Mouse (Mus musculus): ENCODE results near the gene Reps2. TPM values are rescaled to one million over a fixed set of nuclear protein-coding genes. Genes with fewer than 3 reads are reported as not detected.
A peak's percentile ranks its signal among the peaks of the same experiment; 100 is the strongest.

Gene Reps2
- polyA plus RNA-seq, 1 experiment from 2014 or later = 1.6 TPM

DNA sequence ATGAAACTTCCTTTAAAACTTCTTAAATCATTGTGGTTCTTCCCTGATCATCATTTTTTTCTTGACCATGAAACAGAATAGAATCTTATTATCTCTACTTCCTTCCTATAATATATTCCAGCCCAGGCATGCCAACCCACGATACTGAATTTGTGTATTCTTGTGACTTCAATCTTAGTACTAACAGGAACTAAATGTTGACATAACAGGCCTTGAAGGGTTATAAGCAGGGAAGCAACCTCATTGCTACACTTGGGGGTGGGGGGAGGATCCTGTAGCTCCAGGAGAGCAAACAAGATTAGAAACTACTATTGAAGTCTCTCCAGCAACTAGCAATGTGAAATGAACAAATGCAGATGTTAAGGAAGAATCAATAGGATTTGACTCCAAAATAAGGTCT is 154.8 kb downstream of the Reps2 start:
- TF ChIP-seq CTCF (IDR thresholded peaks at IDR 0.05) (no peak), EP300 (IDR thresholded peaks at IDR 0.05) (peak; percentile 55)
- WGBS = 17% methylated on average over 1 of the region's 1 CpGs
- Histone ChIP-seq H3K9ac (replicated peaks; ENCODE audit: low read depth) (no peak overlapping the region), H3K27ac (ENCODE audit: low read length) (no peak overlapping the region), H3K36me3 (ENCODE audit: insufficient read depth, low read length) (no peaks in the 10 kb centered on the region), H3K4me3 (ENCODE audit: low read depth, low read length) (no peak overlapping the region), H3K27me3 (replicated peaks; ENCODE audit: insufficient read depth, low read length) (no peaks in the 10 kb centered on the region), H3K9me3 (ENCODE audit: low read length) (no peaks in the 10 kb centered on the region), H3K4me2 (replicated peaks; ENCODE audit: low read depth, low read length) (no peak overlapping the region), H3K4me1 (ENCODE audit: insufficient read depth, low read depth, low read length) (no peaks in the 10 kb centered on the region)
- peak; percentile 18 for DNase-seq (ENCODE audit: low spot score)
- peak; percentile 26 for ATAC-seq

DNA sequence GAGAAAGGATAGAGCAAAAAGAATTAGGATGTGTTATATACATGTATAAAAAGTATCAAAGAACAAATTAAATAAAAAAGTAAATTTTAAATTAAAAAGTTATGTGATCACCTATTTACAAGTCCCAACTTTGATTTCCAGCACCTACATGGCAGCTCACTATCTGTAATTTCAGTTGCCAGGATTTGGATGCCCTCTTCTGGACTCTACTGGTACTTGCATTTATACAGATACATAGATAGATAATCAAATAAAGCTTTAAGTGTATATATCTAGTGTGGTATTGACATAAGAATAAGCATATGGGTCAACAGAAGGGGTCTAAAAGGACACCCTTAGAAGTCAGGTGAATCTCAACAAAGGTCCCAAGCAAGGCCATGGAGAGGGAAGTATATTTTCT is 155.7 kb downstream of the Reps2 start:
- Histone ChIP-seq H3K9me3 (ENCODE audit: low read length) (no peaks in the 10 kb centered on the region), H3K9ac (replicated peaks; ENCODE audit: low read depth) (no peak overlapping the region), H3K27ac (ENCODE audit: low read length) (no peak overlapping the region), H3K4me1 (ENCODE audit: insufficient read depth, low read depth, low read length) (no peaks in the 10 kb centered on the region), H3K36me3 (ENCODE audit: insufficient read depth, low read length) (no peaks in the 10 kb centered on the region), H3K4me3 (ENCODE audit: low read depth, low read length) (no peak overlapping the region), H3K4me2 (replicated peaks; ENCODE audit: low read depth, low read length) (no peak overlapping the region), H3K27me3 (replicated peaks; ENCODE audit: insufficient read depth, low read length) (no peaks in the 10 kb centered on the region)
- TF ChIP-seq EP300 (IDR thresholded peaks at IDR 0.05) (no peak), CTCF (IDR thresholded peaks at IDR 0.05) (0 out of 2 replicates have a peak, but pooled peaks have one; percentile 9)
- no peak for ATAC-seq
- DNase-seq (ENCODE audit: low spot score) = no peak

GRCm38 (mm10) chrX:162470213-162470612 is 173.2 kb downstream of the Reps2 start:
- no peak overlapping the region for H3K27ac ChIP-seq (ENCODE audit: low read length)
- no peak overlapping the region for H3K4me2 ChIP-seq (replicated peaks; ENCODE audit: low read depth, low read length)
- DNase-seq (ENCODE audit: low spot score) (no peak), ATAC-seq (no peak)
- H3K36me3 ChIP-seq (ENCODE audit: insufficient read depth, low read length) = no peaks in the 10 kb centered on the region
- no peak overlapping the region for H3K4me3 ChIP-seq (ENCODE audit: low read depth, low read length)
- H3K27me3 ChIP-seq (replicated peaks; ENCODE audit: insufficient read depth, low read length) = no peaks in the 10 kb centered on the region
- whole genome bisulfite sequencing = 65% methylated on average over 3 of the region's 3 CpGs
- no peak overlapping the region for H3K9ac ChIP-seq (replicated peaks; ENCODE audit: low read depth)
- no peaks in the 10 kb centered on the region for H3K4me1 ChIP-seq (ENCODE audit: insufficient read depth, low read depth, low read length)
- no peaks in the 10 kb centered on the region for H3K9me3 ChIP-seq (ENCODE audit: low read length)
- no peak for TF ChIP-seq EP300 (IDR thresholded peaks at IDR 0.05)
- TF ChIP-seq CTCF (IDR thresholded peaks at IDR 0.05) = no peak

DNA sequence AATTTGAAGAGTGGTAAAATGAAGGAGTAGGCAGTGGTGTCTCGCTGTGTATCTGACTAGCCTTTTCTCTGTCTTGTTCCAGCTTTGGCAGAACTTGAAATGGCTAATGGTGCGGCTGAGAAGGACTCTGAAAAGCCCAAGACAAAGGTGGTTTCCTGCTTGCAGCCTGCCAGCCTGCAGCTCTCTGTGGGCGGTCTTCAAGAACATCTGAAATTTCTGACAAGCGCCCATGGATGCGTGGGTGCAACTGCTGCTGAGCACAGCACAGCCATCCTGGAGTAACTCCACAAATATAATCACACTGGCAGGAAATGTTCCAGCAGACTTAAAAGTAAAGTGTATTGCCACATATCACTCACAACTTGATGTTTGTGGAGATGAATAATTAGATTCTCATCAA is 181.3 kb downstream of the Reps2 start:
- no peak overlapping the region for H3K4me2 ChIP-seq (replicated peaks; ENCODE audit: low read depth, low read length)
- no peak overlapping the region for H3K4me3 ChIP-seq (ENCODE audit: low read depth, low read length)
- WGBS = 73% methylated on average over 5 of the region's 5 CpGs
- no peak for DNase-seq (ENCODE audit: low spot score)
- ATAC-seq = no peak
- no peaks in the 10 kb centered on the region for H3K27me3 ChIP-seq (replicated peaks; ENCODE audit: insufficient read depth, low read length)
- no peaks in the 10 kb centered on the region for H3K4me1 ChIP-seq (ENCODE audit: insufficient read depth, low read depth, low read length)
- no peaks in the 10 kb centered on the region for H3K36me3 ChIP-seq (ENCODE audit: insufficient read depth, low read length)
- no peak for TF ChIP-seq CTCF (IDR thresholded peaks at IDR 0.05)
- no peak for TF ChIP-seq EP300 (IDR thresholded peaks at IDR 0.05)
- H3K9me3 ChIP-seq (ENCODE audit: low read length) = no peaks in the 10 kb centered on the region
- H3K9ac ChIP-seq (replicated peaks; ENCODE audit: low read depth) = no peak overlapping the region
- no peak overlapping the region for H3K27ac ChIP-seq (ENCODE audit: low read length)

DNA sequence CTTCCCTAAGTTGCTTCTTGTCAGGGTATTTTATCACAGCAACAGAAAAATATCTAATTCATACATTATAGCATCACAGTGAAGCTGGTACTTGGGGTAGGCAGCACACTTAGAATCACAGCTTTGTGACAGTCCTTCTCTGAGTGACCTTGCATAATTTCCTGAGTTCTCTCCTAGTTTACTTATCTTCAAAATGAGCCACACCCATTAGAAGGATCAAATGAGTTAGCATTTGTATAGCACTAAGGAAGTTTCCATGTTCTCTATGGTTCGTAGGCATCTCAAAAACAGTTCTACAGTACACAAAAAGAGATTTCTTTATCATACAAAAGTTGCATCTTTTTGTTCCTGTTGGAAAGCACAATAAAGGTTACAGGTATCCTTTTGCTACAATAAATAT is 187.0 kb downstream of the Reps2 start:
- 48% methylated on average over 1 of the region's 1 CpGs for WGBS
- Histone ChIP-seq H3K9me3 (ENCODE audit: low read length) (no peaks in the 10 kb centered on the region), H3K9ac (replicated peaks; ENCODE audit: low read depth) (no peak overlapping the region), H3K4me3 (ENCODE audit: low read depth, low read length) (no peak overlapping the region), H3K4me2 (replicated peaks; ENCODE audit: low read depth, low read length) (no peak overlapping the region), H3K4me1 (ENCODE audit: insufficient read depth, low read depth, low read length) (no peaks in the 10 kb centered on the region), H3K36me3 (ENCODE audit: insufficient read depth, low read length) (no peaks in the 10 kb centered on the region), H3K27me3 (replicated peaks; ENCODE audit: insufficient read depth, low read length) (no peaks in the 10 kb centered on the region), H3K27ac (ENCODE audit: low read length) (no peak overlapping the region)
- no peak for TF ChIP-seq CTCF (IDR thresholded peaks at IDR 0.05)
- TF ChIP-seq EP300 (IDR thresholded peaks at IDR 0.05) = no peak
- ATAC-seq (no peak), DNase-seq (ENCODE audit: low spot score) (no peak)

- Histone ChIP-seq H3K9ac (replicated peaks; ENCODE audit: low read depth) (no peak overlapping the region), H3K27ac (ENCODE audit: low read length) (no peak overlapping the region), H3K27me3 (replicated peaks; ENCODE audit: insufficient read depth, low read length) (no peaks in the 10 kb centered on the region), H3K9me3 (ENCODE audit: low read length) (no peaks in the 10 kb centered on the region), H3K4me3 (ENCODE audit: low read depth, low read length) (no peak overlapping the region), H3K36me3 (ENCODE audit: insufficient read depth, low read length) (no peaks in the 10 kb centered on the region), H3K4me1 (ENCODE audit: insufficient read depth, low read depth, low read length) (no peaks in the 10 kb centered on the region), H3K4me2 (replicated peaks; ENCODE audit: low read depth, low read length) (no peak overlapping the region)
- TF ChIP-seq CTCF (IDR thresholded peaks at IDR 0.05) (no peak), EP300 (IDR thresholded peaks at IDR 0.05) (no peak)
- no peak for DNase-seq (ENCODE audit: low spot score)
- no peak for ATAC-seq
- WGBS = 77% methylated on average over 1 of the region's 1 CpGs
Observed at GRCm38 (mm10) chrX:162455364-162455763, 188.1 kb downstream of the Reps2 start.

GRCm38 (mm10) chrX:162453821-162454402 is 189.5 kb downstream of the Reps2 start:
- Histone ChIP-seq H3K36me3 (ENCODE audit: insufficient read depth, low read length) (no peaks in the 10 kb centered on the region), H3K27ac (ENCODE audit: low read length) (no peak overlapping the region), H3K9ac (replicated peaks; ENCODE audit: low read depth) (no peak overlapping the region), H3K4me3 (ENCODE audit: low read depth, low read length) (no peak overlapping the region), H3K9me3 (ENCODE audit: low read length) (no peaks in the 10 kb centered on the region), H3K4me2 (replicated peaks; ENCODE audit: low read depth, low read length) (no peak overlapping the region), H3K27me3 (replicated peaks; ENCODE audit: insufficient read depth, low read length) (no peaks in the 10 kb centered on the region), H3K4me1 (ENCODE audit: insufficient read depth, low read depth, low read length) (no peaks in the 10 kb centered on the region)
- DNase-seq (ENCODE audit: low spot score) (peak; percentile 25), ATAC-seq (no peak)
- TF ChIP-seq EP300 (IDR thresholded peaks at IDR 0.05) = no peak
- peak; percentile 51 for TF ChIP-seq CTCF (IDR thresholded peaks at IDR 0.05)
- WGBS = 55% methylated on average over 7 of the region's 7 CpGs

Measured in lung, postnatal 0 days (tissue).